Mouse (Mus musculus): ENCODE results near the gene Mecom.

Mecom gene

GRCm38 (mm10) chr3:30513314-30513997 is 34.4 kb downstream of the Mecom start:
- DNase-seq = no peak

GRCm38 (mm10) chr3:30512459-30513030 is 35.3 kb downstream of the Mecom start:
- DNase-seq = peak; percentile 16

- DNase-seq = no peak
Measured at GRCm38 (mm10) chr3:30511796-30512195, 36.0 kb downstream of the Mecom start.

GRCm38 (mm10) chr3:30511062-30511640 is 36.7 kb downstream of the Mecom start:
- peak; percentile 14 for DNase-seq

GRCm38 (mm10) chr3:30510646-30511045 is 37.2 kb downstream of the Mecom start:
- DNase-seq = no peak

- peak; percentile 32 for DNase-seq
Measured at GRCm38 (mm10) chr3:30510105-30510504, 37.7 kb downstream of the Mecom start.

GRCm38 (mm10) chr3:30508930-30509910 is 38.6 kb downstream of the Mecom start:
- peak; percentile 50 for DNase-seq

- peak; percentile 76 for DNase-seq
Measured at GRCm38 (mm10) chr3:30508296-30508929, 39.4 kb downstream of the Mecom start.

GRCm38 (mm10) chr3:30507576-30508295 is 40.1 kb downstream of the Mecom start:
- peak; percentile 31 for DNase-seq

- peak; percentile 56 for DNase-seq
Measured at GRCm38 (mm10) chr3:30507028-30507575, 40.7 kb downstream of the Mecom start.

GRCm38 (mm10) chr3:30506329-30507027 is 41.3 kb downstream of the Mecom start:
- no peak for DNase-seq

GRCm38 (mm10) chr3:30505741-30506251 is 42.0 kb downstream of the Mecom start:
- no peak for DNase-seq

- no peak for DNase-seq
Measured at GRCm38 (mm10) chr3:30504561-30504960, 43.2 kb downstream of the Mecom start.

GRCm38 (mm10) chr3:30503821-30504220 is 44.0 kb downstream of the Mecom start:
- DNase-seq = no peak

- DNase-seq = no peak
Measured at GRCm38 (mm10) chr3:30498202-30498828, 49.5 kb downstream of the Mecom start.

- no peak for DNase-seq
Measured at GRCm38 (mm10) chr3:30494371-30494770, 53.4 kb downstream of the Mecom start.

- no peak for DNase-seq
Measured at GRCm38 (mm10) chr3:30488808-30489207, 59.0 kb downstream of the Mecom start.

- DNase-seq = no peak
Measured at GRCm38 (mm10) chr3:30486422-30486821, 61.4 kb downstream of the Mecom start.

- no peak for DNase-seq
Measured at GRCm38 (mm10) chr3:30483006-30483684, 64.7 kb downstream of the Mecom start.

- no peak for DNase-seq
Measured at GRCm38 (mm10) chr3:30481682-30482081, 66.1 kb downstream of the Mecom start.

Measured in kidney, adult 11 months (tissue).